Comparison of ENCODE assay signal across 7 mouse cellular contexts in genomic region chr17:27204075-27204909, GRCm38 (mm10). TPM values are rescaled to one million over a fixed set of nuclear protein-coding genes. Genes with fewer than 3 reads are reported as not detected.
A peak's percentile ranks its signal among the peaks of the same experiment; 100 is the strongest.
DNase-seq lines count a peak whose midpoint lies in the region; ATAC-seq lines count a peak whose summit lies in the region.

Gene Lemd2, minus strand, starts transcription at chr17:27204469.

- H3K4me2 ChIP-seq in midbrain, embryonic 13.5 days (replicated peaks) = peak within 1 kb of the TSS; percentile 94

- peaks cover 39% of the 10 kb centered on the region for H3K4me1 ChIP-seq in embryonic facial prominence, embryonic 10.5 days
- H3K4me1 ChIP-seq in limb, embryonic 10.5 days = peaks cover 90% of the 10 kb centered on the region
- peaks cover 58% of the 10 kb centered on the region for H3K4me1 ChIP-seq in midbrain, embryonic 13.5 days (replicated peaks)

- DNase-seq in adrenal gland, postnatal 10 days = peak; percentile 98
- peak; percentile 95 for DNase-seq in embryonic facial prominence, embryonic 10.5 days (ENCODE audit: low spot score)
- peak; percentile 27 for DNase-seq in gonadal fat pad, adult 2 months (ENCODE audit: low read depth)
- peak; percentile 95 for DNase-seq in kidney, adult 11 months
- peak; percentile 93 for DNase-seq in limb, embryonic 10.5 days (ENCODE audit: low spot score)
- peak; percentile 95 for DNase-seq in spleen, adult 12 weeks (ENCODE audit: low spot score)

- WGBS in embryonic facial prominence, embryonic 10.5 days = 5% methylated on average over 97 of the region's 97 CpGs
- 4% methylated on average over 97 of the region's 97 CpGs for WGBS in limb, embryonic 10.5 days
- WGBS in midbrain, embryonic 13.5 days = 5% methylated on average over 73 of the region's 97 CpGs

- peak; percentile 91 for ATAC-seq in midbrain, embryonic 13.5 days

- peak within 1 kb of the TSS; percentile 98 for H3K27ac ChIP-seq in embryonic facial prominence, embryonic 10.5 days (replicated peaks)
- H3K27ac ChIP-seq in limb, embryonic 10.5 days = peak within 1 kb of the TSS; percentile 98
- H3K27ac ChIP-seq in midbrain, embryonic 13.5 days = peak within 1 kb of the TSS; percentile 98

- no peaks in the 10 kb centered on the region for H3K27me3 ChIP-seq in embryonic facial prominence, embryonic 10.5 days (replicated peaks; ENCODE audit: low read depth, poor library complexity, severe bottlenecking)
- H3K27me3 ChIP-seq in limb, embryonic 10.5 days (ENCODE audit: low read depth, poor library complexity, severe bottlenecking) = no peaks in the 10 kb centered on the region
- no peaks in the 10 kb centered on the region for H3K27me3 ChIP-seq in midbrain, embryonic 13.5 days

- peaks cover 34% of the 10 kb centered on the region for H3K36me3 ChIP-seq in embryonic facial prominence, embryonic 10.5 days (replicated peaks)
- peaks cover 30% of the 10 kb centered on the region for H3K36me3 ChIP-seq in limb, embryonic 10.5 days
- H3K36me3 ChIP-seq in midbrain, embryonic 13.5 days = peaks cover 31% of the 10 kb centered on the region

- H3K9ac ChIP-seq in midbrain, embryonic 13.5 days (replicated peaks) = peak within 1 kb of the TSS; percentile 99

- no peaks in the 10 kb centered on the region for H3K9me3 ChIP-seq in embryonic facial prominence, embryonic 10.5 days
- H3K9me3 ChIP-seq in limb, embryonic 10.5 days (replicated peaks) = no peaks in the 10 kb centered on the region
- H3K9me3 ChIP-seq in midbrain, embryonic 13.5 days = no peaks in the 10 kb centered on the region

- H3K4me3 ChIP-seq in embryonic facial prominence, embryonic 10.5 days = peak within 1 kb of the TSS; percentile 95
- peak within 1 kb of the TSS; percentile 97 for H3K4me3 ChIP-seq in limb, embryonic 10.5 days
- H3K4me3 ChIP-seq in midbrain, embryonic 13.5 days (replicated peaks) = peak within 1 kb of the TSS; percentile 90

RNA-seq across cellular contexts. Expression of gene Lemd2, which starts in this region (rescaled TPM):
- 10 to 100 TPM; 42.5 to 51.3 TPM for total RNA-seq in adrenal gland, postnatal 10 days (2021)
- 18.8 and 20.0 TPM in 2 replicates for polyA plus RNA-seq in embryonic facial prominence, embryonic 10.5 days (2016; fragmentation: Nextera tagmentation; extraction: Ambion mirVana)
- 63.7 and 68.8 TPM in 2 replicates for polyA plus RNA-seq in gonadal fat pad, adult 2 months (2012; rRNA removed)
- 17.9 and 20.2 TPM in 2 replicates for polyA plus RNA-seq in limb, embryonic 10.5 days (2016; fragmentation: Nextera tagmentation; extraction: Ambion mirVana)
- 16.5 and 24.0 TPM in 2 replicates for polyA plus RNA-seq in midbrain, embryonic 13.5 days (2015; fragmentation: Nextera tagmentation; extraction: Ambion mirVana)

Comparison
In these comparisons a context has a peak if more than half of its experiments do, and no peak if none do; other contexts are left out.
1. Peak in every context shown above with its lines: DNase-seq, ATAC-seq, H3K4me3 ChIP-seq and H3K27ac ChIP-seq.
2. DNase-seq: peak in every context shown above with its lines; median percentile 98 in adrenal gland, postnatal 10 days; 95 in embryonic facial prominence, embryonic 10.5 days; 95 in kidney, adult 11 months; 95 in spleen, adult 12 weeks; 93 in limb, embryonic 10.5 days; 27 in gonadal fat pad, adult 2 months.